Mouse (Mus musculus) stomach, embryonic 15.5 days (tissue): Measurements from ENCODE around the gene Rcor2. TPM values are rescaled to one million over a fixed set of nuclear protein-coding genes. Genes with fewer than 3 reads are reported as not detected.

Experiments
- ATAC-seq: fragments of 200-750 bp; cut with Nextera tagmentation; 2 replicates; pipeline ENCODE4 v1.8.0; 2017; ENCODE audit warnings: low read depth, moderate number of reproducible peaks, moderate TSS enrichment; ENCODE audit not compliant: insufficient read depth, low FRiP score
- H3K27ac ChIP-seq: fragments of 300-500 bp; sonication (generic); 2 replicates; pipeline ENCODE4 v1.5.1; 2015; ENCODE audit warnings: mild to moderate bottlenecking, inconsistent platforms
- H3K27me3 ChIP-seq: fragments of 300-500 bp; sonication (generic); replicated peaks from 2 replicates; pipeline ENCODE4 v1.6.1; 2015; ENCODE audit warnings: inconsistent platforms
- H3K36me3 ChIP-seq: fragments of 300-500 bp; sonication (generic); 2 replicates; pipeline ENCODE4 v1.6.1; 2015; ENCODE audit warnings: inconsistent platforms
- H3K4me1 ChIP-seq: fragments of 300-500 bp; sonication (generic); 2 replicates; pipeline ENCODE4 v1.6.1; 2015; ENCODE audit warnings: inconsistent platforms
- H3K4me2 ChIP-seq: fragments of 300-500 bp; sonication (generic); 2 replicates; pipeline ENCODE4 v1.6.1; 2015; ENCODE audit warnings: mild to moderate bottlenecking, inconsistent platforms
- H3K4me3 ChIP-seq: fragments of 300-500 bp; sonication (generic); replicated peaks from 2 replicates; pipeline ENCODE4 v1.5.1; 2015; ENCODE audit warnings: inconsistent platforms
- H3K9ac ChIP-seq: fragments of 300-500 bp; sonication (generic); 2 replicates; pipeline ENCODE4 v1.6.1; 2015; ENCODE audit warnings: inconsistent platforms
- H3K9me3 ChIP-seq: fragments of 300-500 bp; sonication (generic); 2 replicates; pipeline ENCODE4 v1.6.1; 2016; ENCODE audit warnings: inconsistent platforms
- WGBS: fragments of 180-500 bp; shearing (Covaris S2); methylation state at CpG from one replicate; pipeline ENCODE4 v1.1.7; 2015; 5-methylcytosine and 5-hydroxymethylcytosine counted together
- polyA plus RNA-seq: library from polyadenylated mRNA; unstranded; fragments of >200 nt; fragmentation: Nextera tagmentation; extraction: Ambion mirVana; gene quantifications from 2 replicates; pipeline ENCODE4 v1.2.1, GENCODE M21; 2015

Rcor2 gene
- polyA plus RNA-seq, 1 experiment from 2014 or later, result 13.4 TPM

DNA sequence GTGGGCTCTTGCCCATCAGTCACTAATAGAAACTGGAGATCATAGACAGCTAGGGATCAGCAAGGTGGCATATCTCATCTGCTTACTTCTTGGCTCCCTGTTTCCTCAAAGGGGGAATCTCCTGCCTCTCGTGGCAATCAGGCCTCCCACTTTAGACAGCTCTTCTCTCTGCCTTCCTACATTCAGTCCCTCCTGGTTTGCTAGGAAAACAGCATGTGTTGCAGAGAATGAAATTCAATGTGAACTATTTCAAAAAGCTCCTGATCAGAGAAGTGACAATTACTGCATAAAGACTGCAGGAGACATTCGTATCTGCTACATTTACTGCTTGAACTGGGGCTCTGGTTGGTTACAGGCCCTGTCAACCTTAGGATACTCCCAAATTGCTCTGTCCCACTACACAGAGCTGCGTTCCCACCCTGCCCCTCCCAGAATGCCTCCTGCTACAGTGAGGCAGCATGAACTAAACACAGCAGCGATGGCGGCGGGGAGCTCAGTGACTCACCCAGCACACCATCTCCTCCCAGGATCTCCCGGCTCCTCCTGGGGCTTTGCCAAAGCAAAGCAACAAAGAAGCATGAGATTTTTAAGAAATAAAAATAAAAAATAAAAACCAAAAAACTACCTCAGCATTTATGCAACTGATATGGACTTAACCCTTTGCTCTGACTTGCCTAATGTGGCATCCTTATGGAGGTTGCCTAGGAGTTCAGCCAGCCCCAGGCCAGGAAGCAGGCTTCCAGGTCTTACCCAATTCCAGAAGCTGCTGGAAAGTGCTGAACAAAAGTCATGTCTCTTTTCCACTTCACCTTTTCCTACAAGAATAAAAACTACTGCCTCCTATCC lies 34.7 kb downstream of the Rcor2 start:
- H3K27ac ChIP-seq, result peak overlapping the region; percentile 63; the same call in 1 of the 2 replicates

GRCm38 (mm10) chr19:7302493-7302797 lies 35.3 kb downstream of the Rcor2 start:
- Histone ChIP-seq H3K4me3 (no peak overlapping the region), H3K27ac (peak overlapping the region; percentile 63; the same call in 1 of the 2 replicates), H3K36me3 (no peaks in the 10 kb centered on the region), H3K27me3 (no peaks in the 10 kb centered on the region), H3K4me2 (no peak overlapping the region), H3K9me3 (no peaks in the 10 kb centered on the region), H3K9ac (no peak overlapping the region), H3K4me1 (peaks cover 38% of the 10 kb centered on the region)
- WGBS, result 42% methylated on average over 1 of the region's 1 CpGs
- ATAC-seq, result no peak

More for the DNA sequence above, 34.7 kb downstream of the Rcor2 start:
- no peak overlapping the region for H3K4me3 ChIP-seq
- no peak overlapping the region for H3K4me2 ChIP-seq
- peaks cover 32% of the 10 kb centered on the region for H3K4me1 ChIP-seq
- 62% methylated on average over 7 of the region's 7 CpGs for WGBS
- no peak for ATAC-seq
- no peak overlapping the region for H3K9ac ChIP-seq
- no peaks in the 10 kb centered on the region for H3K27me3 ChIP-seq
- H3K9me3 ChIP-seq, result no peaks in the 10 kb centered on the region
- no peaks in the 10 kb centered on the region for H3K36me3 ChIP-seq

- H3K27me3 ChIP-seq, result no peaks in the 10 kb centered on the region
- H3K9me3 ChIP-seq, result no peaks in the 10 kb centered on the region
- H3K4me1 ChIP-seq, result peaks cover 51% of the 10 kb centered on the region
- no peak overlapping the region for H3K4me2 ChIP-seq
- no peak overlapping the region for H3K9ac ChIP-seq
- H3K36me3 ChIP-seq, result no peaks in the 10 kb centered on the region
- H3K4me3 ChIP-seq, result no peak overlapping the region
- H3K27ac ChIP-seq, result no peak overlapping the region
- no peak for ATAC-seq
- WGBS, result 57% methylated on average over 6 of the region's 6 CpGs
Measured at GRCm38 (mm10) chr19:7303796-7304195, 36.7 kb downstream of the Rcor2 start.

- 56% methylated on average over 2 of the region's 2 CpGs for WGBS
- no peaks in the 10 kb centered on the region for H3K27me3 ChIP-seq
- no peaks in the 10 kb centered on the region for H3K9me3 ChIP-seq
- H3K9ac ChIP-seq, result no peak overlapping the region
- H3K4me1 ChIP-seq, result peaks cover 59% of the 10 kb centered on the region
- H3K27ac ChIP-seq, result peak overlapping the region; percentile 23; the same call in 1 of the 2 replicates
- H3K4me2 ChIP-seq, result no peak overlapping the region
- ATAC-seq, result no peak
- no peaks in the 10 kb centered on the region for H3K36me3 ChIP-seq
- no peak overlapping the region for H3K4me3 ChIP-seq
Measured at GRCm38 (mm10) chr19:7304801-7305200, 37.7 kb downstream of the Rcor2 start.

DNA sequence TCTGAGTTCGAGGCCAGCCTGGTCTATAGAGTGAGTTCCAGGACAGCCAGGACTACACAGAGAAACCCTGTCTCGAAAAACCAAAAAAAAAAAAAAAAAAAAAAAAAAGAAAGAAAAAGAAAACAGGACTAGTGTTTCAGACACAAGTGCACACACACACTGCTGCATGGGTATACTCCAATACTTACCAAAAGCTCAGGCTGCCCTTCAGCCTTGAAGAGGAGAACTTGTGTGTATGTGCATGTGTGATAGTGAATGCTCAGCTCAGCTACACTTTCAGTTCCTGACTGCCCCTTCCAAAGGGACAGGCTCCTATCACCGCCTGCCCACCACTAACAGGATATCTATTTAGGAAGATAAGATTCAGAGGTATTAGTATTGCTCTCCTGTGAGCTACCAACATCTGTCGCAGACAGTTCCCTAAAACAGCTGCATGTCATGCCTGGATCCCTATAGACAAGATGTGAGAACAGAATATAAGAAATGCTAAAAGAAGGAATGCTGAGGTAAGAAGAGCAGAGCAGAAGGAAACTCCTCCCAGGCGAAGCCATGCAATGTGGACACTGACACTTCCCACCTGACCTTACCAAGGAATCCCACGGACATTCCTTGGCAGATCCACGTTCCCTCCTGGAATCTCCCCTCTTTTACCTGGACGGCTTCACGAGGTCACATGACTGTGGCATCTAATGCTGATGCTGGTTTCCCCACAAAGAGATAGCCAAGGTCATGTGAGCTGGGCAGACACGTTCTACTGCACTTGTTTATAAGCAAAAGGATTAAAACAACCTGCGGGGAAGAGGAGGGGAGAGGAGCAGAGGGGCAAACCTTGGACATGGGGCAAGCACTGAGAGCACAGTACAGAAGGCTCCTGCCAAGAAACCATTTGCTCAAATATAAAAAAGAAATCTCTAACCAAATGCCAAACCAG lies 38.5 kb downstream of the Rcor2 start:
- Histone ChIP-seq H3K27ac (peak overlapping the region; percentile 89; the same call in 1 of the 2 replicates), H3K27me3 (no peaks in the 10 kb centered on the region), H3K36me3 (no peaks in the 10 kb centered on the region), H3K9me3 (no peaks in the 10 kb centered on the region), H3K4me1 (peaks cover 67% of the 10 kb centered on the region), H3K4me3 (no peak overlapping the region), H3K9ac (no peak overlapping the region), H3K4me2 (no peak overlapping the region)
- ATAC-seq, result no peak
- WGBS, result 56% methylated on average over 10 of the region's 11 CpGs

- H3K4me3 ChIP-seq, result no peak overlapping the region
- no peak overlapping the region for H3K9ac ChIP-seq
- no peaks in the 10 kb centered on the region for H3K27me3 ChIP-seq
- no peak for ATAC-seq
- H3K9me3 ChIP-seq, result no peaks in the 10 kb centered on the region
- 38% methylated on average over 3 of the region's 3 CpGs for WGBS
- no peaks in the 10 kb centered on the region for H3K36me3 ChIP-seq
- peaks cover 77% of the 10 kb centered on the region for H3K4me1 ChIP-seq
- no peak overlapping the region for H3K4me2 ChIP-seq
- peak overlapping the region; percentile 89 for H3K27ac ChIP-seq
Measured at GRCm38 (mm10) chr19:7306968-7307367, 39.8 kb downstream of the Rcor2 start.

DNA sequence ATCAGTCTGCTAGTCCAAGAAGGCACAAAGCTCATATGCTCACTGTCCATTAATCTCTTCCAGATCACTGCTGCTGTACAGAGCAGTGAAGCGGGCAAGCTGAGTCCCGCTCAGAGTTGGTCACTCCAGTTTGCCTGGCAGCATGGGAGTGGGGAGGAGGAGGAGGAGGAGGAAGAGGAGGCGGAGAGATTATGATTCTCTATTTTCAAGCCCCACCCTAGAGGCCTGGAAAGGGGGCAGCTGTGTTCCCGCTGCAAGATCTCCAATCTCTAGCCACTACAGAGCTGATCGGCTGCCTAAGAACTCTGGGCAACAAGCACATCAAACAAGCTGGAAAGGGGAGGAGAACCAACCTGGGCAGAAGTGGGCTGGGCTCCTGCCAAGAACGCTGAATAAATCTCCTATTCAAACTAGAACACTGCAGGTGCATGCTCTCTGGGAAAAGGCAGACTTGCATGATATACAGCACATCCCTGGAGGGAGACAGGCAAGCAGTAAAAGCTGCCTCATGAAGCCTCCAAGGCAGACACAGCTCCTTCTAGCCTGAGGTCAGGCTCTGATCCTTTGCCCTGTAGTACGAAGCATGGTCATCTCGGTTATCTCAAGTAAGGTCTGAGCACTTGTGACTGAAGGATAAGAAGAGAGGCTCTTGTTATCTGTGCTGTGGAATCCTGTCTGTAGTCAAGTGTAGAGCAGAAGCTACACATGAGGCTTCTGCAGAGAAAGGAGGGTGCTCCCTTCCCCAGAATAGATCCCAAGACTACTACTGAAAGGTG lies 41.1 kb downstream of the Rcor2 start:
- ATAC-seq, result peak; percentile 68
- no peaks in the 10 kb centered on the region for H3K36me3 ChIP-seq
- H3K4me3 ChIP-seq, result no peak overlapping the region
- 30% methylated on average over 8 of the region's 8 CpGs for WGBS
- H3K9ac ChIP-seq, result no peak overlapping the region
- H3K27me3 ChIP-seq, result no peaks in the 10 kb centered on the region
- H3K27ac ChIP-seq, result peak overlapping the region; percentile 89
- no peaks in the 10 kb centered on the region for H3K9me3 ChIP-seq
- no peak overlapping the region for H3K4me2 ChIP-seq
- peaks cover 71% of the 10 kb centered on the region for H3K4me1 ChIP-seq

- 63% methylated on average over 2 of the region's 2 CpGs for WGBS
- no peaks in the 10 kb centered on the region for H3K9me3 ChIP-seq
- ATAC-seq, result no peak
- H3K9ac ChIP-seq, result no peak overlapping the region
- H3K36me3 ChIP-seq, result no peaks in the 10 kb centered on the region
- peaks cover 69% of the 10 kb centered on the region for H3K4me1 ChIP-seq
- no peak overlapping the region; the same call in 1 of the 2 replicates for H3K4me2 ChIP-seq
- peak overlapping the region; percentile 85 for H3K27ac ChIP-seq
- no peak overlapping the region for H3K4me3 ChIP-seq
- H3K27me3 ChIP-seq, result no peaks in the 10 kb centered on the region
Measured at GRCm38 (mm10) chr19:7309738-7310330, 42.7 kb downstream of the Rcor2 start.

- ATAC-seq, result peak; percentile 87
- 0 out of 2 replicates have a peak overlapping the region, but pooled peaks have one; percentile 38 for H3K4me2 ChIP-seq
- no peak overlapping the region for H3K4me3 ChIP-seq
- H3K4me1 ChIP-seq, result peaks cover 70% of the 10 kb centered on the region
- 23% methylated on average over 5 of the region's 5 CpGs for WGBS
- no peaks in the 10 kb centered on the region for H3K9me3 ChIP-seq
- H3K9ac ChIP-seq, result no peak overlapping the region
- peak overlapping the region; percentile 85 for H3K27ac ChIP-seq
- H3K36me3 ChIP-seq, result no peaks in the 10 kb centered on the region
- H3K27me3 ChIP-seq, result no peaks in the 10 kb centered on the region
Measured at GRCm38 (mm10) chr19:7310704-7311103, 43.6 kb downstream of the Rcor2 start.

GRCm38 (mm10) chr19:7311306-7311705 lies 44.2 kb downstream of the Rcor2 start:
- no peak overlapping the region for H3K4me3 ChIP-seq
- H3K27me3 ChIP-seq, result no peaks in the 10 kb centered on the region
- ATAC-seq, result no peak
- no peaks in the 10 kb centered on the region for H3K9me3 ChIP-seq
- WGBS, result 36% methylated on average over 10 of the region's 10 CpGs
- H3K9ac ChIP-seq, result no peak overlapping the region
- H3K4me2 ChIP-seq, result peak overlapping the region; percentile 38
- H3K36me3 ChIP-seq, result no peaks in the 10 kb centered on the region
- peaks cover 64% of the 10 kb centered on the region for H3K4me1 ChIP-seq
- peak overlapping the region; percentile 85 for H3K27ac ChIP-seq

GRCm38 (mm10) chr19:7313660-7314059 lies 46.5 kb downstream of the Rcor2 start:
- Histone ChIP-seq H3K4me2 (no peak overlapping the region), H3K36me3 (no peaks in the 10 kb centered on the region), H3K4me1 (peaks cover 44% of the 10 kb centered on the region), H3K4me3 (no peak overlapping the region), H3K27ac (no peak overlapping the region), H3K27me3 (no peaks in the 10 kb centered on the region), H3K9ac (no peak overlapping the region), H3K9me3 (no peaks in the 10 kb centered on the region)
- WGBS, result 79% methylated on average over 2 of the region's 2 CpGs
- ATAC-seq, result no peak
